Mouse (Mus musculus): Measurements from ENCODE around the gene Rmnd5b. TPM values are rescaled to one million over a fixed set of nuclear protein-coding genes. Genes with fewer than 3 reads are reported as not detected.

Gene Rmnd5b
- polyA plus RNA-seq, 1 experiment from 2014 or later, result 43.4 TPM

GRCm38 (mm10) chr11:51584431-51585248 lies 51.1 kb downstream of the Rmnd5b start, which contains the start of gene Phykpl:
Gene Phykpl, plus strand, starts transcription at chr11:51584757.
- H3K36me3 ChIP-seq (replicated peaks), result peaks cover 40% of the 10 kb centered on the region
- no peaks in the 10 kb centered on the region for H3K9me3 ChIP-seq
- peak within 1 kb of the TSS; percentile 80 for H3K9ac ChIP-seq
- peak within 1 kb of the TSS; percentile 63 for H3K4me3 ChIP-seq (replicated peaks)
- ATAC-seq (ENCODE audit: low FRiP score), result peak; percentile 93
- H3K27ac ChIP-seq, result peak within 1 kb of the TSS; percentile 95
- H3K4me2 ChIP-seq, result peak within 1 kb of the TSS; percentile 91
- H3K4me1 ChIP-seq, result peaks cover 23% of the 10 kb centered on the region
- WGBS, result under 1% methylated on average over 59 of the region's 59 CpGs
- H3K27me3 ChIP-seq, result no peaks in the 10 kb centered on the region

GRCm38 (mm10) chr11:51584057-51584430 lies 51.7 kb downstream of the Rmnd5b start:
- Histone ChIP-seq H3K4me2 (peak overlapping the region; percentile 91), H3K27ac (peak overlapping the region; percentile 95)
- WGBS, result 11% methylated on average over 9 of the region's 9 CpGs

DNA sequence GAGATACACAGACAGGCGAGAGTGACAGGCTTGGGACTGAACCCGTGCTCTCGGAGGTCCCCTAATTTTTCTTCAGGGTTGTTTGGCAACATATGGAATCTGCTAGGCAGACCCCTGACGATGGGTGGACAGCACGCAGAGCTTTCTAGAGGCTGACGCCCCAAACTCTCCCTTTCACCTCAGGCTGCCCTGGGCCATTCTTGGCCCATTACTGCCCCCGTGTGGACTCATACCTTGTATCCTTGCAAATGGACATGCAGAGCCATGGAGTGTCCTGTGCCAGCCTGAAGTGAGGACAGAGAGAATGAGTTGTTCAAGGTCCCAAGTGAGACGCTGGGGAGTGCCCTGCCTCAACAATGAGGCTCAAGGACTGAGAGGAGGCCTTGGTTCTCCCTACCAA lies 53.0 kb downstream of the Rmnd5b start:
- no peak overlapping the region for H3K4me2 ChIP-seq
- no peak for ATAC-seq (ENCODE audit: low FRiP score)
- H3K27ac ChIP-seq, result no peak overlapping the region
- H3K36me3 ChIP-seq (replicated peaks), result peaks cover 21% of the 10 kb centered on the region
- H3K9ac ChIP-seq, result no peak overlapping the region
- H3K4me3 ChIP-seq (replicated peaks), result no peak overlapping the region
- no peaks in the 10 kb centered on the region for H3K27me3 ChIP-seq
- peaks cover 23% of the 10 kb centered on the region for H3K4me1 ChIP-seq
- WGBS, result 27% methylated on average over 8 of the region's 8 CpGs
- no peaks in the 10 kb centered on the region for H3K9me3 ChIP-seq

More at GRCm38 (mm10) chr11:51584057-51584430, 51.7 kb downstream of the Rmnd5b start:
- H3K4me3 ChIP-seq (replicated peaks), result peak overlapping the region; percentile 63
- peaks cover 34% of the 10 kb centered on the region for H3K36me3 ChIP-seq (replicated peaks)
- no peaks in the 10 kb centered on the region for H3K27me3 ChIP-seq
- H3K9ac ChIP-seq, result peak overlapping the region; percentile 64
- H3K9me3 ChIP-seq, result no peaks in the 10 kb centered on the region
- peaks cover 23% of the 10 kb centered on the region for H3K4me1 ChIP-seq
- ATAC-seq (ENCODE audit: low FRiP score), result peak; percentile 18

DNA sequence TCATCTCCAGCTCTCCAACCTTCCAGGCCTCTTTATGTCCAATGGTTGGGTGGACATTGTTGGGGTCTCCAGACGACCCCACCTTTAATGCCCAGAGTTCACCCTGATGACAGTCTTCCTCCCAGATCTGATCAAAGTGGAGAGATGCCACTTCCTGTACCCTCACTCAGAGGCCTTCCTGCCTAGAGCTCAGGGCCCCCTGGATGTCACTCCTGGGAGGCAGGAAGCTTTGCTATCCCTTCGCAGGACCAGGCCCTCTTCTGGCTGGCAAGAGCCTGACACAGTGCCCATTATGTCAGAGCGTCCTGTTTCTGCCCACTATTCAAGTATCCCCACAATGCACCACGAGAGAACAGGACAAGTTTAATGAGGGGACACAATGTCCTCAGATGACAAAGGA lies 56.7 kb downstream of the Rmnd5b start:
- peaks cover 10% of the 10 kb centered on the region for H3K4me1 ChIP-seq
- H3K4me2 ChIP-seq, result no peak overlapping the region
- H3K9ac ChIP-seq, result no peak overlapping the region
- no peak overlapping the region for H3K27ac ChIP-seq
- no peak for ATAC-seq (ENCODE audit: low FRiP score)
- no peaks in the 10 kb centered on the region for H3K27me3 ChIP-seq
- no peaks in the 10 kb centered on the region for H3K36me3 ChIP-seq (replicated peaks)
- no peak overlapping the region for H3K4me3 ChIP-seq (replicated peaks)
- WGBS, result 65% methylated on average over 4 of the region's 4 CpGs
- H3K9me3 ChIP-seq, result no peaks in the 10 kb centered on the region

DNA sequence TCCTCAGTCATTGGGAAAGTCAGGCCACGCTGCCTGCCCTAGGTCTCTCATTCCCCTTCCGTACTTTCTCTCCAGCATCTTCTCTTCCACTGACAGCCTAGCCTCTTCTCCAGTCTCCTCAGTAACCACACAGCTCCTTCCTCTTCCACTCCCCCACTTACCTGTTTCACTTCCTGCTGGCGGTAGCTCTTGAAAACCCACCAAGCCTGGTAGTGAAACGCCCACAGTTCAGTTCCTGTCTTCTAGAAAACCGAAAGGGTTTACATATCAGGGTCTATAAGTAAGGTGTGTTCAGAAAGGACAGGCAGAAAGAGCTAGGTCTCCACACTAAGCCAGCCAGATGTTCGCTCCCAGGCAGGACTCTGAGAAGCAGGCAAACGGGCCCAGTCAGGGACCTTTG lies 58.1 kb downstream of the Rmnd5b start:
- no peak for ATAC-seq (ENCODE audit: low FRiP score)
- no peak overlapping the region for H3K4me2 ChIP-seq
- 89% methylated on average over 7 of the region's 7 CpGs for WGBS
- no peak overlapping the region for H3K9ac ChIP-seq
- H3K27me3 ChIP-seq, result no peaks in the 10 kb centered on the region
- no peaks in the 10 kb centered on the region for H3K4me1 ChIP-seq
- H3K27ac ChIP-seq, result no peak overlapping the region
- H3K36me3 ChIP-seq (replicated peaks), result no peaks in the 10 kb centered on the region
- H3K9me3 ChIP-seq, result no peaks in the 10 kb centered on the region
- no peak overlapping the region for H3K4me3 ChIP-seq (replicated peaks)

GRCm38 (mm10) chr11:51576454-51576853 lies 59.2 kb downstream of the Rmnd5b start:
- Histone ChIP-seq H3K36me3 (replicated peaks) (no peaks in the 10 kb centered on the region), H3K4me2 (no peak overlapping the region), H3K4me3 (replicated peaks) (no peak overlapping the region), H3K4me1 (no peaks in the 10 kb centered on the region), H3K9ac (no peak overlapping the region), H3K27me3 (no peaks in the 10 kb centered on the region), H3K9me3 (no peaks in the 10 kb centered on the region), H3K27ac (no peak overlapping the region)
- no peak for ATAC-seq (ENCODE audit: low FRiP score)
- 78% methylated on average over 4 of the region's 4 CpGs for WGBS

Other genes starting within 250 kb of the Rmnd5b start
- gene Phykpl, start 51.1 kb downstream of the Rmnd5b start, polyA plus RNA-seq (2016; fragmentation: Nextera tagmentation; extraction: Ambion mirVana), result 15.1 and 16.4 TPM in 2 replicates
- 853 and 874 TPM in 2 replicates for gene Hnrnpab, start 29.0 kb downstream of the Rmnd5b start, polyA plus RNA-seq (2016; fragmentation: Nextera tagmentation; extraction: Ambion mirVana)
- 126 and 131 TPM in 2 replicates for gene Nhp2, start 16.2 kb downstream of the Rmnd5b start, polyA plus RNA-seq (2016; fragmentation: Nextera tagmentation; extraction: Ambion mirVana)
- gene N4bp3, start 14.9 kb upstream of the Rmnd5b start, polyA plus RNA-seq (2016; fragmentation: Nextera tagmentation; extraction: Ambion mirVana), result 9.5 and 10.5 TPM in 2 replicates
- 0.66 and 0.91 TPM in 2 replicates for gene D930048N14Rik, start 15.1 kb upstream of the Rmnd5b start, polyA plus RNA-seq (2016; fragmentation: Nextera tagmentation; extraction: Ambion mirVana)
- gene 0610009B22Rik, start 53.0 kb upstream of the Rmnd5b start, polyA plus RNA-seq (2016; fragmentation: Nextera tagmentation; extraction: Ambion mirVana), result 95.4 and 101 TPM in 2 replicates
- gene Sec24a, start 127.7 kb upstream of the Rmnd5b start, polyA plus RNA-seq (2016; fragmentation: Nextera tagmentation; extraction: Ambion mirVana), result 14.7 and 14.8 TPM in 2 replicates
- gene Sar1b, start 127.8 kb upstream of the Rmnd5b start, polyA plus RNA-seq (2016; fragmentation: Nextera tagmentation; extraction: Ambion mirVana), result 115 and 117 TPM in 2 replicates
- gene Jade2, start 221.8 kb upstream of the Rmnd5b start, polyA plus RNA-seq (2016; fragmentation: Nextera tagmentation; extraction: Ambion mirVana), result 0.49 and 0.65 TPM in 2 replicates

Measured in forebrain, embryonic 12.5 days (tissue).